In genomic region chr11:116661291-116661947, GRCm38 (mm10) we compare ENCODE assay signal across 9 mouse cellular contexts. TPM values are rescaled to one million over a fixed set of nuclear protein-coding genes. Genes with fewer than 3 reads are reported as not detected.
DNase-seq lines count a peak whose midpoint lies in the region; TF ChIP-seq lines count a peak whose summit lies in the region.
"Had no signal": no experiment of that assay in that cellular context is flagged by ENCODE, and none has a peak within 500 bp of the region (broad histone marks: within the 10 kb centered on the region; RNA-seq: fewer than 3 reads in every experiment).

No protein-coding gene starts in this region.

- no peak for DNase-seq in heart, embryonic 10.5 days (ENCODE audit: low spot score)
- no peak for DNase-seq in heart, postnatal 4 days
- DNase-seq in thymus, adult 2 months: peak; percentile 11
- no peak for DNase-seq in thymus, adult 18-20 months
- DNase-seq in layer of hippocampus, postnatal 10 days (ENCODE audit: low spot score in 2 of 2): peak; percentile 61 to 72
- peak; percentile 40 for DNase-seq in thymus, postnatal 14 days
- no peak for DNase-seq in ovary, postnatal 10 days (ENCODE audit: low spot score)
- no peak for DNase-seq in lung, adult 18-20 months

- 21% methylated on average over 13 of the region's 13 CpGs for WGBS in heart, embryonic 10.5 days
- 53% methylated on average over 13 of the region's 13 CpGs for WGBS in thymus, adult 2 months

- peaks cover 86% of the 10 kb centered on the region for H3K4me1 ChIP-seq in heart, embryonic 10.5 days
- H3K4me1 ChIP-seq in thymus, adult 2 months (replicated peaks; ENCODE audit: control insufficient read depth, insufficient read depth, low read length): peaks cover 36% of the 10 kb centered on the region

- no peaks in the 10 kb centered on the region for H3K9me3 ChIP-seq in heart, embryonic 10.5 days
- H3K9me3 ChIP-seq: liver, embryonic 15.5 days had no signal

- no peak for TF ChIP-seq CTCF in thymus, adult 2 months (IDR thresholded peaks at IDR 0.05; ENCODE audit: borderline replicate concordance, control insufficient read depth, extremely low read depth, insufficient read depth, low read length, poor library complexity)

- peak overlapping the region; percentile 10; the same call in 1 of the 2 replicates for H3K4me3 ChIP-seq in heart, embryonic 10.5 days
- H3K4me3 ChIP-seq in thymus, adult 2 months (ENCODE audit: control insufficient read depth, insufficient read depth, low read length): no peak overlapping the region
- H3K4me3 ChIP-seq: liver, embryonic 15.5 days had no signal

- H3K27me3 ChIP-seq in heart, embryonic 10.5 days (ENCODE audit: insufficient read depth, poor library complexity, severe bottlenecking): peaks cover 43% of the 10 kb centered on the region
- H3K27me3 ChIP-seq in thymus, adult 2 months (ENCODE audit: control insufficient read depth, insufficient read depth, low read length): no peaks in the 10 kb centered on the region

- TF ChIP-seq POLR2A in thymus, adult 2 months (IDR thresholded peaks at IDR 0.05; ENCODE audit: control insufficient read depth, extremely low read depth, insufficient read depth, low read length, poor library complexity): no peak

- H3K27ac ChIP-seq in heart, embryonic 10.5 days: peak overlapping the region; percentile 57
- H3K27ac ChIP-seq in thymus, adult 2 months (ENCODE audit: control insufficient read depth, insufficient read depth, low read length): no peak overlapping the region
- H3K27ac ChIP-seq: liver, embryonic 15.5 days had no signal

- H3K36me3 ChIP-seq in heart, embryonic 10.5 days: no peaks in the 10 kb centered on the region
- no peaks in the 10 kb centered on the region for H3K36me3 ChIP-seq in thymus, adult 2 months (ENCODE audit: control insufficient read depth, insufficient read depth, low read length)
- H3K36me3 ChIP-seq: liver, embryonic 15.5 days had no signal

RNA-seq across cellular contexts. Expression of gene Cygb, which starts 7.3 kb away (rescaled TPM):
- 1.0 and 2.8 TPM in 2 replicates for polyA plus RNA-seq in heart, embryonic 10.5 days (2016; fragmentation: Nextera tagmentation; extraction: Ambion mirVana)
- 10 to 100 TPM; 46.2 to 57.9 TPM for total RNA-seq in heart, postnatal 4 days (2021)
- polyA plus RNA-seq in thymus, adult 2 months (2012; rRNA removed): 9.4 and 14.0 TPM in 2 replicates
- total RNA-seq in layer of hippocampus, postnatal 10 days (2021): 10 to 100 TPM; 33.0 to 42.3 TPM

RNA-seq across cellular contexts. Expression of gene Prcd, which starts 8.1 kb away (rescaled TPM):
- polyA plus RNA-seq in heart, embryonic 10.5 days (2016; fragmentation: Nextera tagmentation; extraction: Ambion mirVana): 0.60 and 0.78 TPM in 2 replicates
- 1 to 10 TPM; 1.1 to 1.5 TPM for total RNA-seq in heart, postnatal 4 days (2021)
- polyA plus RNA-seq in thymus, adult 2 months (2012; rRNA removed): 0.36 and 0.97 TPM in 2 replicates
- 1 to 10 TPM; 3.4 to 3.8 TPM for total RNA-seq in layer of hippocampus, postnatal 10 days (2021)

RNA-seq across cellular contexts. Expression of gene Rhbdf2, which starts 34.6 kb away (rescaled TPM):
- 6.7 and 8.7 TPM in 2 replicates for polyA plus RNA-seq in heart, embryonic 10.5 days (2016; fragmentation: Nextera tagmentation; extraction: Ambion mirVana)
- total RNA-seq in heart, postnatal 4 days (2021): 10 to 100 TPM; 16.4 to 17.5 TPM
- polyA plus RNA-seq in thymus, adult 2 months (2012; rRNA removed): 40.8 and 44.4 TPM in 2 replicates
- 1 to 10 TPM in 1 of 2 experiments, under 1 TPM in 1; 0.94 to 1.5 TPM for total RNA-seq in layer of hippocampus, postnatal 10 days (2021)

Comparison
In these comparisons a context has a peak if more than half of its experiments do, and no peak if none do; other contexts are left out.
1. DNase-seq: peak in thymus, adult 2 months (single experiment), layer of hippocampus, postnatal 10 days (2 of 2) and thymus, postnatal 14 days (single experiment); none in heart, embryonic 10.5 days (single experiment), heart, postnatal 4 days (single experiment), thymus, adult 18-20 months (0 of 2), ovary, postnatal 10 days (single experiment) and lung, adult 18-20 months (0 of 2).
2. RNA of gene Rhbdf2, which starts 34.6 kb away (total RNA-seq): 16.4 to 17.5 TPM in heart, postnatal 4 days; 0.94 to 1.5 TPM in layer of hippocampus, postnatal 10 days; every median in the first group is over 4 times any median in the second.